Mouse (Mus musculus): ENCODE measurements around the gene Ttc39b.

The Ttc39b gene

DNA sequence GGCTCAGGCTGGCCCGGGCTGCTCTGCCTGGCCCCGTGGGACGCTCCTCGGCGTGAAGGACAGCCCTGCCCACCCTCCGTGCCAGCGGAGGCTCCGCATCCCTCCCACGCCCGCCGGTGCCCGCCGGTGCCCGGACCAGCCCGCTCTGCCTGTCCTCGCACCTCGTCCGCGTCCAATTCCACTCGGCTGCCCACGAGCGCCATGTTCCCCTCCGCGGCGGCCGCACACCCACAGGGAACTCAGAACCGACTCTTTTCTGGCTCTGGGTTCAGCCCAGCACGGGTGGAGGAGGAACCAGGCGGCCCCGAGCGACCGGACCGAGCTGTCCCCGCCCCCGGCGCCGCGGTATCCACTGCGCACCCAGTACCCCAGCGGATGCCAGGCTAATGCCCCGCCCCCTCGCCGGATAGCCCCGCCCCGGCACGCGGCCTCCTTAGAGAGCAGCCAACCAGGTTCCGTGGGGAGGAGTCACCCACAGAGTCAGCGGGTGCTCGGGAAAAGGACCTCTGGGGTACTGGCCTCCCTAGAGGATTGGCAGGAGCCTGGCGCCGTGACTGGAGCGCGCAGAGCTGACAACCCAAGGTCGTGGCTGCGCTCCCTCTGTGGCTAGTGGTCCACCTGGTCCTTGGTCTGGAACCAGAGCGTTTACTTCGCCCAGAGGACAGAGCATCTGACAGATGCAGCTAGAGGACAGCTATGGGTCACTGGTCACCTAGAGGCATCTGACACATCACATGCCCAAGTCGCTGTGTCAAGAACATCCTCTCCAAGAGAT is at the start of gene Ttc39b:
TSS of gene Ttc39b (minus strand) at position 346 of the 775 bp plus-strand sequence.
- peak; percentile 97 for DNase-seq

DNA sequence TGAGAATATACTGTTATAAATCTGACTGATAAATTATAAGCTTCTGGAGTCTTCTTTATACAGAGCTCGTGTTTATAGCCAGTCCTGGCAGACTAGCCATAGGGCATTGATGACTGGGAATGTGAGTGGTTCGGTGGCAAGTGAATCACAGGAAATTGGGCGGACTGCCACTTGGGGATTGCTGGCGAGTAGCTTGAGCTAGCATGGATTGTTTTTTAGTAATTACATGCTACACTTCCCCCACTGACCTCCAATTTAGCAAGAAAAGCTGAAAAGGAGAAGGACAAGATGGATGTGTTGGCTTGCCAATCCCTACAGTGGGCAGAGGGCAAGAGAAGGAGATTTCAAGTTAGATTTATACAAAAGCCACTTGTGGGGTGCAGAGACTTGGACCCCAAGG is 49.3 kb upstream of the Ttc39b start:
- DNase-seq: no peak

- no peak for DNase-seq
Measured at GRCm38 (mm10) chr4:83357738-83358137, 33.7 kb upstream of the Ttc39b start.

GRCm38 (mm10) chr4:83354786-83355185 is 30.7 kb upstream of the Ttc39b start:
- DNase-seq: no peak

DNA sequence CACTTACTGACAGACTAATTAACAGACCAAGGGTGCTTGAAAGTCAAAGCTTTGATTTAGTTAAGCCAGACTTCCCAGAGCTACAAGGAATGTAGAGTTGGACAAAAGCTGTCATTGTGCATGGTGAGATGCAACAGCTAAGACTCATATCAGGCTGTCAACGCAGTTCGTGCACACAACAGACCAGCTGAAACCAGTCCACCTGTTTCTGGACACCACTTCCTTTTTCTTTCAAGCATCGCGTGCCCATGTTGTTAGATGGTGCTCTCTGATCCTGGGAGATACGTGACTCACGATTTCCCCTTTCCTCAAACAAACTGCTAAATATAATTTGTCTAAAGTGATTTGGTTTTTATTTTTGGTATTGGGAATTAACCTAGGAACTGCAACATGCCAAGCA is 29.9 kb upstream of the Ttc39b start:
- DNase-seq: no peak

- DNase-seq: no peak
Measured at GRCm38 (mm10) chr4:83353276-83353675, 29.2 kb upstream of the Ttc39b start.

GRCm38 (mm10) chr4:83350719-83351118 is 26.7 kb upstream of the Ttc39b start:
- peak; percentile 84 for DNase-seq

GRCm38 (mm10) chr4:83348970-83349369 is 24.9 kb upstream of the Ttc39b start:
- DNase-seq: no peak

DNA sequence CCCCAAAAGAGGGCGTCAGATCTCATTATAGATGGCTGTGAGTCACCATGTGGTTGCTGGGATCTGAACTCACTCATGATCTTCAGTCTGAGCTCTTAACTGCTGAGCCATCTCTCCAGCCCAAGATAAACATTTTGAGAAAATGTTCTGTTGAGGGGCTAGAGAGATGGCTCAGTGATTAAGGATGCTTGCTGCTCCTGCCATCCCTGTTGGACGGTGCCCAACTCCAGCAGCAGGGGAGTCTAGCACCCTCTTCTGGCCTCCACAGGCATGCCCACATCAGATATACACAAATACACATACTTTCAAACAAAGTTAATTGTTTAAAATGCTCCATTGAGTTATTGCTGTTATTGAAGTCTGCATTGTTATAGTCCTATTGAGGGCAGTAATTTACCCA is 19.8 kb upstream of the Ttc39b start:
- no peak for DNase-seq

- no peak for DNase-seq
Measured at GRCm38 (mm10) chr4:83343146-83343823, 19.2 kb upstream of the Ttc39b start.

GRCm38 (mm10) chr4:83342268-83342970 is 18.4 kb upstream of the Ttc39b start:
- no peak for DNase-seq

- no peak for DNase-seq
Measured at GRCm38 (mm10) chr4:83339393-83339792, 15.3 kb upstream of the Ttc39b start.

- no peak for DNase-seq
Measured at GRCm38 (mm10) chr4:83337717-83338116, 13.7 kb upstream of the Ttc39b start.

- no peak for DNase-seq
Measured at GRCm38 (mm10) chr4:83330369-83330768, 6.3 kb upstream of the Ttc39b start.

GRCm38 (mm10) chr4:83329615-83330014 is 5.6 kb upstream of the Ttc39b start:
- DNase-seq: no peak

GRCm38 (mm10) chr4:83328026-83328945 is 4.2 kb upstream of the Ttc39b start:
- no peak for DNase-seq

- no peak for DNase-seq
Measured at GRCm38 (mm10) chr4:83327526-83327925, 3.5 kb upstream of the Ttc39b start.

- DNase-seq: no peak
Measured at GRCm38 (mm10) chr4:83325366-83325765, 1.3 kb upstream of the Ttc39b start.

DNA sequence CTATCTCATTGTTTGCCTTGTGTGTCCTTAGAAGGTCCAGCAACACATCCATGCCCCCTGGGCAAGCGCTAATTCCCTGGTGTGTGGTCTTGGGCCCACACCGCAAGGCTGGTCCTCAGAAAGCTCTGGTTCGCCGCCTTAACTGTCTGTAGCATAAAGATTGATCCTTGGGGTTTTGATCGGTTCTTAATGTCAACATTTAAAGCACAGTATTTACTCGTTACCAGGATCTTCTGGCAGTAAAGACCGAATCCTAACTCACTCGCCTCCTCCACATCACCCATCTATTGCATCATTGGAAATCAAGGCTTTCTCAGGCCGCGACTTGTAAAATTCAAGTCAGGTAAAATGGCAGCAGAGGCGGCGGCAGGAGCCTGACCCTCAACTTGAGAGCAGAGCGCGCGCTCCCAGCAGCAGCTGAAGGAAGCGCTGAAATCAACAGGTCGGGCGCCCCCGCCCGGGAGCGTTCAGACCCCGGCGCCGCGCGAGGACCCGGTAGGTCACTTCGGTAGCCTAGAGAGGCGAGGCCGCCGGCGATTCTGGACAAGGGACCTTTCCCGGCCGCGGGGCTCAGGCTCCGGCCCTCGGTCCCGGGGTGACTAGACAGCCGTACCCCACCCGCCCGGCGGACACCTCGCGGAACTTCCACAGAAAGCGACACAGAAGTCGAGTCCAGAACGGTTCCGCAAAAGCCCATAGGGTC is 703 bp downstream of the Ttc39b start:
- peak; percentile 56 for DNase-seq

- DNase-seq: no peak
Measured at GRCm38 (mm10) chr4:83319736-83320135, 4.3 kb downstream of the Ttc39b start.

DNA sequence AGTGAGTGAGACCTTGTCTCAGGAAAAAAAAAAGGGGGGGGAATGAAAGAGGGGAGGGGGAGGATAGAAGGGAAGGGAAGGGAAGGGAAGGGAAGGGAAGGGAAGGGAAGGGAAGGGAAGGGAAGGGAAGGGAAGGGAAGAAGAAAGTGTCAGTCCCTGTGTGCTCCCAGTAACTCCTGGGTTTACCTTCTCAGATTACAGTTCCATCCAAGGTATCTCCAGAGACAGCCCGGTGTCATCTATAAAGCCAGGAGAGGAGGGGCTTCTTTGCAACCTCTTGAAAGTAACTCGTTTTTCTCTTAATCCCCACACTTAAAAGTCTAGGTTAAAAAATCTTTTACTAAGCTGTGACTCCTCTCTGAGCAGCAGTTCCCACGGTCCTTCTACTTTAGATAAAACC is 5.3 kb downstream of the Ttc39b start:
- no peak for DNase-seq

DNA sequence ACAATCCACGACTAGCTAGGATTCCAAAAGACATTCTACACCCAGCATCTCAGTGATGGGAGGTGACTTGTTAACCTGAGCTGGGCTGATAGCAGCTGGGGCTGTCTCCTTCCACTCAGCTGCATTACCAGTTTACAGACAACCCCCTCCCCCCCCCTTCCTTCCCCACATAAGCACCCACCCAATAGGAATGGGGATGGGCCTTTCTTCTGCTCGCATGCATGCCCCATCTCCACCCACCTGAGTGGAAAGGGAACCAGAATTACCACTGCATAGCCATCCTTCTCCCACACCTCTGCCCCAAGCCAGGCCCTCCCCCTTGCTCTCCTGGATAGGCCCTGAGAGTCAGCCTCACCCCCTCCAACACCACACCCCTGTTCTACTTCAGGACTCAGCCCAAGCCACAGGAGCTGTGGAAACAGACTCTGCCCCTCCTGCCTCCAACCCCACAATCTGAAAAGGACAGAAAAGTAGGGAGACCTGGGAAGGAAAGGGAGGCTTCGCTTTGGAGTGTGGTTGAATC is 6.2 kb downstream of the Ttc39b start:
- no peak for DNase-seq
